Mouse (Mus musculus) CH12.LX (cell line): ENCODE data around the gene 1110065P20Rik.

Experiments used
- POLR2A ChIP-seq: IDR thresholded peaks from 2 replicates; pipeline ENCODE4 v1.6.1; 2011; ENCODE audit warnings: low read depth, mild to moderate bottlenecking, improper control_type of control experiment, low read length
- RCOR1 ChIP-seq: conservative IDR thresholded peaks from 2 replicates; pipeline ENCODE4 v1.6.1; 2012; ENCODE audit warnings: low read depth, mild to moderate bottlenecking, inconsistent platforms, low read length, improper control_type of control experiment
- UBTF ChIP-seq: IDR thresholded peaks from 2 replicates; pipeline ENCODE4 v1.6.1; 2012; ENCODE audit warnings: low read depth, mild to moderate bottlenecking, inconsistent platforms, low read length, improper control_type of control experiment, moderate library complexity

DNA sequence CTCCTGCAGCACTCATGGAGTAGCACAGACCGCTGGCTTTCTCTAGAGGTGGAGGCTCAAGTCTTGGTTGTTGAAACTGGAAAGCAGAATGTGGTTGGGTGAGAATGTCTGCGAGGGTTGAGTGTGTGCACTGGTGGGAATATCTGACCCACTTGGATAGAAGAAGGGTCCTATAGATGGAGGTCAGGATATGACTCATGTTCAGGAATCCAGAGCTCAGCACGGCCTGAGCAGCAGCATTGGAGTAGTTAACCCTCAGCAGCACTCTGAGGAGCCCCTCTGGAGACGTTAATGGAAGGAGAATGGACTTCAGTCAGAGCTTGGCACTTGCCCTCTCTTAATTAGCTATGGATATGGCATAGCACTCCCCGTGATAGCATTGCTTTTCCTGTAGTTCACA is 21.3 kb downstream of the 1110065P20Rik start:
- TF ChIP-seq RCOR1 (no peak), UBTF (no peak), POLR2A (no peak)
